Mouse (Mus musculus): ENCODE data around the gene Vmn2r83. TPM values are rescaled to one million over a fixed set of nuclear protein-coding genes. Genes with fewer than 3 reads are reported as not detected.
"Not testable (repeated sequence)": the region's sequence is repeated elsewhere in the genome, so short reads cannot be mapped to it uniquely, and the experiment has no call there.

Gene Vmn2r83
- total RNA-seq (2021) = not detected in 2 replicates
- long read RNA-seq = 0 reads

GRCm38 (mm10) chr10:79468431-79468830, at the start of gene Vmn2r83:
Gene Vmn2r83 (plus strand): TSS chr10:79468731.
- no peak for DNase-seq

DNA sequence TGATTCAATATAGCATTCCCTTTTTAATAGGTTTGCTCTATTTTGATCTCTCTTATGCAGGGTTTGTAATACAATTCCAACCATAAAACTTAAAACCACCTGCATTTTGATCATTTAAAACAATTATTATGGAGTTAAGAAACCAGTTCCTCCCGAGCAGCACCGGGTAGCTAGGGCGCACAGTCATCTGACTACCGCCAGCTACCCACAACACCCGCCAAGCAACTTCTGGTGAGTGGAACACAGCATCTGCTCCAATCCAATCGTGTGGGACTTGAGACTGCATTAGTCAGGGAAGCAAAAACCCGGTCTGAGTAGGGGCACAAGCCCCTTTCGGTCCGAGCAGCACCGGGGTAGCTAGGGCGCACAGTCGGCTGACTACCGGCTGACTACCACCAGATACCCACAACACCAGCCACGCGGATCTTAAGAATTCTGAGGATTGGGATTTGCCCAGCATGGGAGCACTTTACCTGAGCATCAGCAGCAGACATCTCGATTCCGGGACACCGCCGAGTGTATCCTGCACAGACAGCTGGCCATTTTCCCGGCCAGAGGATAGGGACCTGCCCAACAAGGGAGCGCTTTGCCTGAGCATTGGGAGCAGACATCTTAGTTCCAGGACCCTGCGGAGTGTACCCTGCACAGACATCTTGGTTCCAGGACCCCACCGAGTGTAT, 33.2 kb upstream of the Vmn2r83 start:
- DNase-seq = not testable (repeated sequence)

DNA sequence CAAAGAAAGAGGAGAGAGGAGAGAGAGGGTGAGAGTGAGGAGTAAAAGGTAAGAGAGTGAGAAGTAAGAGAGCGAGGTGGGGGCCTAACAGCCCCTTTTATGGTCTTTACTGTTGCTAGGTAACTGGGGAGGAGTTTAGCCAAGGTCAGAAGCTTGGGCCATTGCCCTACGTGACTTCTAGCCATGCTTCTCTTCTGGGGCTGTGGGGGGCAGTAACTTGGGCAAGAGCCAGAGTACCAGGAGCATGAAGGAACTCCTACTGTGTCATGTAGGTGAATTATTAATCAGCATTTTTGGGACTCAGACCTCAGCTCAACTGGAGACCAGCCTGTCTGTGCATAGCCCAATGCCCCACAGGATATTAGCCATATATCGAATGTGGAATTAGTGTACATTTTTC, 27.4 kb downstream of the Vmn2r83 start:
- DNase-seq = no peak

DNA sequence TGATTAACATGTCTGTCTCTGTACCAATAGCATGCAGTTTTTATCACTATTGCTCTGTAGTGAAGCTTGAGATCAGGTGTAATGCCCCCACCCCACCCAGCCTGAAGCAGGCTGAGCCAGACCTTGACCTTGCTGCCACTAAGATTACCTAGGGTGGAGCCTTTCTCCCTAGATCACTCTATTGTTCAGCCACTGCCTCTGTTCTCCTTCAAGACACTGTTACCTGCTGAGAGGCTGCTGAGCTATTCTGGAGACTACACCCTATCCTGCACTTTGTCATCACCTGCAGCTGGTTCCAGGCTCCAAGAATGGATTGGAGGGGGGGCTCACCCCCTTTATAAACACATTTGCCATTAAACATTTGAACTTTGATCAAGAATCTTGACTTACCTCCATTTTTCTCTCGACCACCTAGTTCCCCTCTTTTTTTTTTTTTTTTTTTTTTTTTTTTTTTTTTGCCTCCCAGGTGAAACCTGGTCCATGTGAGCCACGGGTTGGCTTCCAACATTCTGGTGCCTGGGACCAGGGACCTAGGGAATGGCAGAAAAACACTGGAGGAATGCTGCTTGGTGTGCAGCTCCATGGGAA, 28.3 kb downstream of the Vmn2r83 start:
- DNase-seq = no peak

GRCm38 (mm10) chr10:79502830-79503644, 34.5 kb downstream of the Vmn2r83 start:
- DNase-seq = no peak

- no peak for DNase-seq
Observed at GRCm38 (mm10) chr10:79506709-79507108, 38.2 kb downstream of the Vmn2r83 start.

DNA sequence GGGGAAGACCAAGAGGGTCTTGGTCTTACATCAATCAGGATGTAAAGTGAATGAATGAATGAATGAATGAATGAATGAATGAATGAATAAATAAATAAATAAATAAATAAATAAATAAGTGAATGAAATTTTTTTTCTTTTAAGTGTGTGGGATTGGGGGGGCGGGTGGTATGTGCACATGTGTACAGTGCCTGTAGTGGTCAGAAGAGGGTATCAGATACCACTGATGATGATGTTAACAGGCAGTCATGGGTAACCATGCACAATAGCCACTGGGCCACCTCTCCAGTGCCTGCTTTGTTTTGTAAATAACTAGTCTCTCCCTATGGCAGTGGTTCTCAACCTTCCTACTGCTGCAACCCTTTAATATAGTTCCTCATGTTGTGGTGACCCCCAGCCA, 55.9 kb downstream of the Vmn2r83 start:
- no peak for DNase-seq

DNA sequence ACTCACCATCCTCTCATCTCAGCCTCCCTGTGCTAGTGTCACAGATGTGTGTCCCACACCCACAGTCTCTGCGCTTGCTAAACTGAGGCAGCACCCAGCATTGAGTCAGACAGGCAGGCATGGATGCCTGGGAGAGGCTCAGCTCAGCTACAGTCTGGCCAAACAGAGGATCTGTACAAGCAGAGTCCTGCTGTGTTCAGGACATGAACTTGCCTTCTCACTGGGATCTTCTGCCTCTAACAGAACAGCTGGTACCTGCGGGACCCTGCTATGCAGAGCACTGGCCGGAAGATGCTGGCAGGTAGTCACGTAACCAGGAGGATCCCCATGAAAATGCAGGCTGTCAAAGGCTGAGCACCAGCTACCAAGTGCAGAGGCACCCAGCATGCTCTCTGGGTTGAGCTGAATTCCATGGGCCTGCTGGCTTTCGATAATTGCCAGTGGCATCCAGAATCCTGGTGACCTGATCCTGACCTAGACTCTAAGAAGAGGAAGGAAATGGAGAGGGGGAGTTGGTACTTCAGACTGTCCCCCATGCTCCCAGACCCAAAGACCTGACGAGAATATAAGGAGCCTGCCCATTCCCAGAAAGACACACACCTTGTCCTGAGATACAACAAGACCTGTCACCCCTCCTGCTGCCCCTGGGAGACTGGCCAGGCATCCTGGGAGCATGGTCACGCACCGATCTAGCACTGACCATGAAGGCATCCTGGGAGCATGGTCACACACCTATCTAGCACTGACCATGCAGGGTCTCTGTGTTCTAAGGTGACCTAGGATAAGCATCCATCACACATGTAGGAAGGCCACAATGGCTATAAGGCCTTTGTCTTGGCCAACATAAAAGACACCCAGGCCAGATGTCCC, 57.2 kb downstream of the Vmn2r83 start:
- DNase-seq = no peak

GRCm38 (mm10) chr10:79526661-79527452, 58.3 kb downstream of the Vmn2r83 start:
- no peak for DNase-seq

GRCm38 (mm10) chr10:79527453-79527845, 58.9 kb downstream of the Vmn2r83 start:
- no peak for DNase-seq

DNA sequence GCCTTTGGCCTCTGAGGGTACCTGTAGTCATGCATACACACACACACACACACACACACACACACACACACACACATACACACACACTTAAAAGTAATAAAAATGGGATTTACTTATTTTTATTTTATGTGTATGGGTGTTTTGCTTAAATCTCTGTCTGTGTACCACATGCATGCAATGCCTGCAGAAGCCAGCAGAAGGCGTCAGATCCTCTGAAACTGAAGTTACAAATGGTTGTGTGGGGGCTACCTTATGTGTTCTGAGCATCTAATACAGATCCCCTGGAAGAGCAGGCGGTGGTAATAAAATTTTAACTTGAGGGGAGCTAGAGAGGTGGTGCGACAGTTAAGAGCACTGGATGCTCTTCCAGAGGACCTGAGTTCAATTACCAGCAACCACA, 59.5 kb downstream of the Vmn2r83 start:
- no peak for DNase-seq

- DNase-seq = no peak
Observed at GRCm38 (mm10) chr10:79530241-79530640, 61.7 kb downstream of the Vmn2r83 start.

- no peak for DNase-seq
Observed at GRCm38 (mm10) chr10:79530721-79531120, 62.2 kb downstream of the Vmn2r83 start.

- no peak for DNase-seq
Observed at GRCm38 (mm10) chr10:79531593-79531992, 63.1 kb downstream of the Vmn2r83 start.

DNA sequence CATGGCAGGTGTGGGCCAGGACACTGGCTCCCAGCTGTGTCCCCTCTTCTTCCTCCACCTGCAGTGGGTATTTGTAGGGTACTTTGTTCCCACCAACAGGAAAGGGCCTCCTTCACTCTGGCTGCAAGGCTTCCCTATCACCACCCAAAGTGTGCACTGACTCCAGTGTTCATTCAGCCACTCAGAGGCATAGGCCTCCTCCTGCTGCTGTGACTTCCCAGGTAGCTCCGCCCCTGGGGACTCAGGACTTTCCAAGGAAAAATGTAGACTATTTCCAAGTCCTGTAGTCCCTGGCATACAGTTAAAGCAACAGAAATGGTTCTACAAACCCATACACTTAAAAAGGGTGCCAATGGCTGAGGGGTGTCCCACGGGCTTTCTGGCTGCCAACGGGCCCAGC, 64.1 kb downstream of the Vmn2r83 start:
- DNase-seq = no peak

- DNase-seq = peak; percentile 87
Observed at GRCm38 (mm10) chr10:79533126-79533911, 64.8 kb downstream of the Vmn2r83 start, which contains the start of gene Plpp2. Gene Plpp2 (minus strand): TSS chr10:79533796.

- DNase-seq = no peak
Observed at GRCm38 (mm10) chr10:79534426-79534825, 65.9 kb downstream of the Vmn2r83 start.

DNA sequence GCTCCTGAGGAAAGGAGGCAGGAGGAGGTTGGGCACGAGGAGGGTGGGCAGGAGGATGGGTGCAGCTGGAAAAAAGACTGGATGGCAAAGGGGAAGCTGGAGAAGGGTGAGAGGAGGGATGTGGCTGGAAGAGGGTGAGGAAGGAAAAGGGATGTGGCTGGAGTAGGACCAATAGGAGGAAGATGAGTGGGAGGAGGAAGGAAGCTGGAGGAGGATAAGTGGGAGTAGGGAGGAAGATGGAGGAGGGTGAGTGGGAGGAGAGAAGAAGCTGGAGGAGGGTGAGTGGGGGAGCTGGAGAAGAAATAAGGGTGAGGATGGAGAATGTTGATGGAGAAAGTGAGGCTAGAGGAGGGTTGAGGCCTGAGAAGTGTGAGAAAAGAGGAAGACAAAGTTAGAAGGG, 66.9 kb downstream of the Vmn2r83 start:
- no peak for DNase-seq

- DNase-seq = no peak
Observed at GRCm38 (mm10) chr10:79536461-79537080, 68.0 kb downstream of the Vmn2r83 start.

- DNase-seq = no peak
Observed at GRCm38 (mm10) chr10:79537271-79537670, 68.7 kb downstream of the Vmn2r83 start.

All from adrenal gland, postnatal 25 days (tissue).